Mouse (Mus musculus) hindbrain, embryonic 11.5 days (tissue): ENCODE results near the gene Mad2l1bp. TPM values are rescaled to one million over a fixed set of nuclear protein-coding genes. Genes with fewer than 3 reads are reported as not detected.

Experiments used
- ATAC-seq: fragments of 200-750 bp; cut with Nextera tagmentation; 2 replicates; pipeline ENCODE4 v1.8.0; 2017; ENCODE audit warnings: mild to moderate bottlenecking, moderate TSS enrichment, moderate library complexity; ENCODE audit not compliant: low FRiP score
- DNase-seq: peaks from one replicate; pipeline ENCODE4 v3.0.0-alpha.2; 2015; ENCODE audit warnings: low spot score
- H3K27ac ChIP-seq: fragments of 300-500 bp; sonication (generic); 2 replicates; pipeline ENCODE4 v1.5.1; 2014; ENCODE audit warnings: mild to moderate bottlenecking, low read depth, low read length
- H3K27me3 ChIP-seq: fragments of 300-500 bp; sonication (generic); 2 replicates; pipeline ENCODE4 v1.6.1; 2014; ENCODE audit warnings: mild to moderate bottlenecking, low read length, moderate library complexity, mixed read lengths; ENCODE audit not compliant: control insufficient read depth, insufficient read depth
- H3K36me3 ChIP-seq: fragments of 300-500 bp; sonication (generic); 2 replicates; pipeline ENCODE4 v1.6.1; 2014; ENCODE audit warnings: mild to moderate bottlenecking, low read length, moderate library complexity, mixed read lengths; ENCODE audit not compliant: control insufficient read depth, insufficient read depth
- H3K4me1 ChIP-seq: fragments of 300-500 bp; sonication (generic); replicated peaks from 2 replicates; pipeline ENCODE4 v1.6.1; 2014; ENCODE audit warnings: low read length, mixed read lengths; ENCODE audit not compliant: control insufficient read depth, insufficient read depth
- H3K4me2 ChIP-seq: fragments of 300-500 bp; sonication (generic); replicated peaks from 2 replicates; pipeline ENCODE4 v1.6.1; 2014; ENCODE audit warnings: mild to moderate bottlenecking, low read depth, low read length
- H3K4me3 ChIP-seq: fragments of 300-500 bp; sonication (generic); 2 replicates; pipeline ENCODE4 v1.5.1; 2014; ENCODE audit warnings: low read depth, low read length
- H3K9ac ChIP-seq: fragments of 300-500 bp; sonication (generic); 2 replicates; pipeline ENCODE4 v1.6.1; 2014; ENCODE audit warnings: low read depth, low read length
- H3K9me3 ChIP-seq: fragments of 300-500 bp; sonication (generic); 2 replicates; pipeline ENCODE4 v1.6.1; 2016; ENCODE audit warnings: low read length; ENCODE audit not compliant: control insufficient read depth
- WGBS: fragments of 180-500 bp; shearing (Covaris S2); extraction: QIAGEN DNeasy Blood & Tissue Kit; methylation state at CpG from one replicate; pipeline ENCODE4 v1.1.7; 2014; 5-methylcytosine and 5-hydroxymethylcytosine counted together
- polyA plus RNA-seq: library from polyadenylated mRNA; unstranded; fragments of >200 nt; fragmentation: Nextera tagmentation; extraction: Ambion mirVana; gene quantifications from 2 replicates; pipeline ENCODE4 v1.2.1, GENCODE M21; 2014

Mad2l1bp gene
- polyA plus RNA-seq, 1 experiment from 2014 or later = 37.9 TPM

DNA sequence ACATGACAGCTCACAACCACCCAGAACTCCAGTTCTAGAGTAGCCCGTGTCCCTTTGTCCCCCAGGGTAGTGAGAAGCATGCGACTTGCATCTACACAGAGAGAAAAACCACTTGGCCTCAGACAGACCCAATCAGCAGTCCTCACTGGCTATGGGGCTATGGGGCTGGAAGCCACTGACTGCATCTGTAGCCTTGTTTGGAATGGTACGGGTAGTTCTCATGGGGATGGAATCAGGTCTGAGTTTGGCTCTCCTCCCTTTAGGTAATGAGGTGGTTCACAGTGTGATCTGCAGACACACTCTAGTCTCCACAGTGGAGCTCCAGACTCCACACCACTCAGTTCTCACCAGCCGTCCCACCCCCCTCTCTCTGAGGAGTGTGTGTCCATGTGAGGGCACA is 30.1 kb downstream of the Mad2l1bp start:
- no peaks in the 10 kb centered on the region for H3K27me3 ChIP-seq
- H3K36me3 ChIP-seq = peaks cover 15% of the 10 kb centered on the region; the same call in 1 of the 2 replicates
- H3K9ac ChIP-seq = no peak overlapping the region
- 95% methylated on average over 4 of the region's 4 CpGs for WGBS
- H3K4me2 ChIP-seq = no peak overlapping the region
- ATAC-seq = no peak
- H3K9me3 ChIP-seq = no peaks in the 10 kb centered on the region
- no peak overlapping the region for H3K4me3 ChIP-seq
- no peak for DNase-seq
- no peaks in the 10 kb centered on the region for H3K4me1 ChIP-seq
- no peak overlapping the region for H3K27ac ChIP-seq

DNA sequence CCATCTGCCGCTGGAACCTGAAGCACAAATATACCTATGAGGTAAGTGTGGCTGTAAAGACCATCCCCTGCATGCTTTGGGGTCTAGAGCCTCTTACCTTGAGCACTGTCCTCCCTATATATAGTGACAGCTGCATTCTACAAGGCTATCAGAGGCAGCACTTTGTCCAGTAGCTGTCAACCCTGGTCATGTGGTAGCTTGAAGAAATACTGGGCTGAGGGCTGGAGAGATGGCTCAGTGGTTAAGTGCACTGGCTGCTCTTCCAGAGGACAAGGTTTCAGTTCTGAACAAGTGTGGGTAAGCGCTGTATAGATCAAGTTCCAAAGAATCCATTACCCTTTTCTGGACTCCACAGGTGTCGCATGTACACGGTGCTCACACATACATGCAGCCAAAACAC is 30.6 kb downstream of the Mad2l1bp start:
- H3K9me3 ChIP-seq = no peaks in the 10 kb centered on the region
- no peak overlapping the region for H3K4me2 ChIP-seq
- H3K9ac ChIP-seq = no peak overlapping the region
- peaks cover 15% of the 10 kb centered on the region; the same call in 1 of the 2 replicates for H3K36me3 ChIP-seq
- no peaks in the 10 kb centered on the region for H3K27me3 ChIP-seq
- no peak overlapping the region for H3K27ac ChIP-seq
- DNase-seq = no peak
- no peaks in the 10 kb centered on the region for H3K4me1 ChIP-seq
- no peak for ATAC-seq
- 95% methylated on average over 4 of the region's 4 CpGs for WGBS
- H3K4me3 ChIP-seq = no peak overlapping the region

DNA sequence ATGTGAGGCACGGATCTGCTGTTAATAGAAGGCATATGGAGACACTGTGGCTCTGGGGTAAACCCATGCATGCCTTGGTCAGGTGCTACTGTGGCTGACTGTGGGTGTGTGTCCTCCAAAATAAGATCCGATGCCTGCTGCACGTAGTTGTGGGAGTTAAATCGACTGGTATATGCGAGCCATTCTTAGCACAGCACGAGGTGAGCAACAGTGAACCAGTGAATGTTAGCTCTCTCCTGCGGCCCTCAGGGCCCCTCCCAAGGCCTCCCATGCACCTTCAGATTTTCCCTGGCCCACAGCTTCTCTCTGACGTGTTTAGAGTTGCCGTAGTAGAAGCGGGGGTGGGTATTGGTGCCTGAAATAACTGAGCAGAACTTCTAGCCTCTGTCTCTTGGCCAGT is 33.7 kb downstream of the Mad2l1bp start:
- no peaks in the 10 kb centered on the region for H3K27me3 ChIP-seq
- no peaks in the 10 kb centered on the region for H3K9me3 ChIP-seq
- H3K9ac ChIP-seq = no peak overlapping the region
- no peak overlapping the region for H3K27ac ChIP-seq
- H3K36me3 ChIP-seq = peaks cover 6% of the 10 kb centered on the region; the same call in 1 of the 2 replicates
- no peak overlapping the region for H3K4me2 ChIP-seq
- H3K4me1 ChIP-seq = no peaks in the 10 kb centered on the region
- ATAC-seq (no peak), DNase-seq (no peak)
- no peak overlapping the region for H3K4me3 ChIP-seq
- 92% methylated on average over 10 of the region's 10 CpGs for WGBS

DNA sequence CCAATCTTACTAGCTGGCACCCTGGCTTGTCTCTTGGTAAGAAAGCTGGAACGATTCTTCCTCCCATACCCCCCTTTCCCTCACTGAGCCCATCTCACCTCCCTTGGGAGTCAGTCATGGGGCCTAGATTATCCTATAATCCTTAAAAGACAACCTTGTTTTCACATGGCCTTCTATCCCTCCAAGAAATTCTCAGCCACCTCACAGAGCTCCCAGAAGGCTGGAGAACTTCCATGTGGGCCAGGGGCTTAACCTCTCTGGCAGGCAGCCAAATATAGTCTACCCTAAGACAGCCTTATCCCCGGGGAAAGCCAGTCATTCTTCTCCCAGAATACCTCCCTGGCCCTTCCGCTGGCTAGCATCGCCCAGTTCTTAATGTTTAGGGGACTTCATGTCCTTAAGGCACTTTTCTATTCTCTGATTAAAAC is 34.9 kb downstream of the Mad2l1bp start:
- 93% methylated on average over 4 of the region's 4 CpGs for WGBS
- Histone ChIP-seq H3K27me3 (no peaks in the 10 kb centered on the region), H3K4me2 (no peak overlapping the region), H3K9me3 (no peaks in the 10 kb centered on the region), H3K4me3 (no peak overlapping the region), H3K9ac (no peak overlapping the region), H3K36me3 (peaks cover 3% of the 10 kb centered on the region; the same call in 1 of the 2 replicates), H3K27ac (no peak overlapping the region), H3K4me1 (no peaks in the 10 kb centered on the region)
- ATAC-seq (no peak), DNase-seq (no peak)

DNA sequence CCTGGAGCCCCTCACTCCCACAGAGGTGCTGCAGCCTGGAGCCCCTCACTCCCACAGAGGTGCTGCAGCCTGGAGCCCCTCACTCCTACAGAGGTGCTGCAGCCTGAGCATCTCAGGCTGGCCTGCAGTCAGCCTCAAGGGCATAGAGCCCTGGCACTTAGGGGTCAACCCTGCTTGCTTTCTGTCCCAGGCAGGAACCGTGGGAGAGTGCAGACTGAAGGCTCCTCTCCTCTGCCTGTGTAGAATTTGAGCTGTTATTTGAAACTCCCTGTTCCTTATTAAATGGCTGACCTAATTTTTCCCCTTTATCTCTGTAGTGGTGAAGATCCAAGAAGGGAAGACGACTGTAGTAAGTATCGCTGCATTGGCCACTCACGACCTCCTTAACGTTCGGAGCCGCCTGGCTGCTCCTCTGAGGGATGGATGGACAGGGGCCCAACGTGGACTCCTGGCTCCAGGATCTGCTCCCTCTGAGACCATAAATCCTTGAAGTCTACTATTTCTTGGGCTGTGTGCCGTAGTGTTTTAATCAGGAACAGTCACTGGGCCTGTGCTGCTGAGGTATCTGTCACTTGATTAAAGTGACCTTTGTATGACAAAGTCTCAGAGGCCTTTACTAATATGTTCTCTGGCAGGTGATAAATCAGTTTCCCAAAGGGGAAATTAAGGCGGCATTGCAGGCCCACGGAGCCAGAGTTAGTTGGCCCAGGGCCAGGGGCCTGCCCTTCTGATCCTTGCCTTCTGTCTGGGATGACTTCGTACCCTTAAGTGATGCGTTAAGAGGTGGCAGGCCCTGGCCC is 35.5 kb downstream of the Mad2l1bp start:
- ATAC-seq (no peak), DNase-seq (no peak)
- Histone ChIP-seq H3K4me1 (no peaks in the 10 kb centered on the region), H3K27me3 (no peaks in the 10 kb centered on the region), H3K9me3 (no peaks in the 10 kb centered on the region), H3K36me3 (no peaks in the 10 kb centered on the region), H3K27ac (no peak overlapping the region), H3K9ac (no peak overlapping the region), H3K4me3 (no peak overlapping the region), H3K4me2 (no peak overlapping the region)
- 89% methylated on average over 13 of the region's 13 CpGs for WGBS

DNA sequence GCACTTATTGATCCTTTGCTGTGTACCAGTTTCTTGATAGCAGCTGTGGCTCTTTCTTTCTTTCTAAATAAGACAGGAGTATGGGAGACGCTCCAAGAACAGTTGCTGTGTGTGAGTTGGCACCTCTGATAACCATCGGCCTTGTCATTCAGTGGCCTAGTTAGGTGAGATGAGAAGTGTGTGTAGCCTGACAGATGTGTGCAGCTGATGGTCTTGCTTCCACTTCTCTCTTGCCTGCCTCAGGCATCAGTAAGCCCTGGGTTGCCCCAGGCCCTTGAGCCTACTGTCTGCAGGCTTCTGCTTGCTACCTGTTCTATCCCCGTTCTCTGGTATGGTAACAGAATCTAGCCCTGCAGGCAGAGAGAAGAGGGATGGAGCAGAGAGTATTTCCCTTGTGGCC is 36.5 kb downstream of the Mad2l1bp start:
- 92% methylated on average over 3 of the region's 3 CpGs for WGBS
- Histone ChIP-seq H3K4me2 (no peak overlapping the region), H3K4me1 (no peaks in the 10 kb centered on the region), H3K9me3 (no peaks in the 10 kb centered on the region), H3K9ac (no peak overlapping the region), H3K27ac (no peak overlapping the region), H3K4me3 (no peak overlapping the region), H3K27me3 (no peaks in the 10 kb centered on the region), H3K36me3 (no peaks in the 10 kb centered on the region)
- DNase-seq (no peak), ATAC-seq (no peak)

DNA sequence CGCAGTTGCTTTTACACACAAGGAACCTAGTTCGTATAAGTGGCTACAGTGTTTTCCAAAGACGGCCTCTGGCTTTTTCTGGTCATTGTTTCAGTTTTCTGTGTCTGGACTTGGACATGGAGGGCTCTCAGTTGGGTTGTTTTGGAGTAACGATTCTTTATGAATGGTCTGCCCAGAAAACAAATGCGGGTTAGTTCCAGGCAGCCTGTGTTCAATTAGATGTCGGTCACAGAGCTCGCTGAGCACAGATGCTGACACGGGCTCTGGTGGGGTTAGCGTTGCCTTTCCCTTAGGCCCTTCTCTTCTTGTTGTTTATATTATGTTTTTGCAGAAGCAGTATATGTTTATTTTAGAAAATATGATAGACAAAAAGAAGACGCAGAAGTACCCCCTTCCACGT is 37.2 kb downstream of the Mad2l1bp start:
- DNase-seq (no peak), ATAC-seq (no peak)
- Histone ChIP-seq H3K4me1 (no peaks in the 10 kb centered on the region), H3K27me3 (no peaks in the 10 kb centered on the region), H3K4me2 (no peak overlapping the region), H3K4me3 (no peak overlapping the region), H3K9me3 (no peaks in the 10 kb centered on the region), H3K9ac (no peak overlapping the region), H3K36me3 (no peaks in the 10 kb centered on the region), H3K27ac (no peak overlapping the region)
- WGBS = 85% methylated on average over 11 of the region's 11 CpGs

DNA sequence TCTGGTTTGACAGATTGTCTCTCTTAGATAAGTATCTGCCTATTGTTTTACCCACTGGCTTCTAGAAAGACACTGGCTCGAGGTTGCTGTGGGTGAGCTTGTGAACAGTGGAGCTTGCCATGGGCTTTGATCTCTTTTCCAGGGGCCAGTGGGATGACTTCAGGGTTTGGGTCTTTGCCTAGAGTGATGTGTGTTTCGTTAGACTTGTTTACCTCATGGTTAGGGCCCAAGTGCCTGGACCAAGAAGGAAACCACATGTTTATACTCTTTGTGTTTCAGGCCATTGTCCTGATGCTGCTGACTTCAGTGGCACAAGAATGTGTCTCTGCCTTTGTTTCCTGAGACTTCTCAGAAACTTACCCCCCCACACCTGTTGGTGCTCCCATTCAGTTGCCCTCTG is 37.9 kb downstream of the Mad2l1bp start:
- H3K27me3 ChIP-seq = no peaks in the 10 kb centered on the region

More for the DNA sequence above, 37.9 kb downstream of the Mad2l1bp start:
- H3K9ac ChIP-seq = no peak overlapping the region
- no peaks in the 10 kb centered on the region for H3K4me1 ChIP-seq
- no peak overlapping the region for H3K4me2 ChIP-seq
- no peaks in the 10 kb centered on the region for H3K9me3 ChIP-seq
- H3K27ac ChIP-seq = no peak overlapping the region
- DNase-seq = no peak
- no peak overlapping the region for H3K4me3 ChIP-seq
- WGBS = 56% methylated on average over 2 of the region's 2 CpGs
- H3K36me3 ChIP-seq = no peaks in the 10 kb centered on the region
- no peak for ATAC-seq
